Mouse (Mus musculus) lung, postnatal 10 days (tissue): ENCODE results near the gene Fmnl3.

ENCODE experiments used
- DNase-seq: peaks from one replicate; pipeline ENCODE4 v3.0.0; 2021

Gene Fmnl3

DNA sequence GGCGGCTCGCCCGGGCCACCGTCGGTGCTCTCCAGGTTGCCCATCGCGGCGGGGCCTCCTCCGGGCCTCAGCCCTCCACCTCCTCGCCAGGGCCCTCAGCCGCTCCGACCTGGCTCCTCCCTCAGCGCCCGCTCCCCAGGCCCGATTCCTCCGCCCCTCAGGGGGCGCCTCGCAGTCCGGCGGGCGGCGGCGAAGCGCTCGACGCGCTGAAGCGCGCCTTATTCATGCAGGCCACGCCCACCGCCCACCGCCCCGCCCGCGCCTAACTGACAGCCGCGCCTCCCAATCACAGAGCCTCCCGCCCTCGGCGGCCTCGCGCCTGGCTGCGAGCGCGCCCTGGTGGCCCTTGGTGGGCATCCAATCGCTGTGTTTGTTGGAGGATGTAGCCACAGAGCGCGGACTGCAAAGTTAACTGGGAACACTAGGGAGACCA, at the start of gene Fmnl3:
Gene Fmnl3 (minus strand): TSS at position 224 of the 433 bp plus-strand sequence.
- peak; percentile 97 for DNase-seq

GRCm38 (mm10) chr15:99417692-99418271, 47.5 kb upstream of the Fmnl3 start:
- no peak for DNase-seq

DNA sequence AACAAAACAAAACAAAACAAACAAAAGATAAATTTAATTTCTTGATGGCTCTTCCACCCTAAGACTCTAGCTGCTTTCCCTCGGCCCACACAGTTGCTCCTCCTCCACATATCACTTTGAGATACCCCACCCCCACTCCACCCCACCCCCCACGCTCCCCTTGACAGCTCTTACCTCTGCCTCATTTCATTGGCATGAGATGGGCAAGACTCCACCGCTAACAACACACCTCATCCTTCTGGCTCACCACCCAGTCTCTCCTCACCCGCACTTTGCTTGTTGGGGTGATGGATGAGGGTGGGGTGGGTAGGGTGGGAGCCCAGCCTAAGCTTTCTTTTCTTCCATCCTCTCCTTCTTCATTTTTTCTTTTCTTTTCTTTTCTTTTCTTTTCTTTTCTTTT, 46.7 kb upstream of the Fmnl3 start:
- DNase-seq: no peak

- peak; percentile 89 for DNase-seq
Observed at GRCm38 (mm10) chr15:99416348-99416882, 46.1 kb upstream of the Fmnl3 start.

GRCm38 (mm10) chr15:99415793-99416192, 45.5 kb upstream of the Fmnl3 start:
- peak; percentile 74 for DNase-seq

GRCm38 (mm10) chr15:99411747-99412146, 41.5 kb upstream of the Fmnl3 start:
- no peak for DNase-seq

- no peak for DNase-seq
Observed at GRCm38 (mm10) chr15:99408845-99409244, 38.6 kb upstream of the Fmnl3 start.

- no peak for DNase-seq
Observed at GRCm38 (mm10) chr15:99406986-99407570, 36.8 kb upstream of the Fmnl3 start.

- DNase-seq: no peak
Observed at GRCm38 (mm10) chr15:99405150-99405549, 34.9 kb upstream of the Fmnl3 start.

GRCm38 (mm10) chr15:99403159-99403889, 33.0 kb upstream of the Fmnl3 start:
- no peak for DNase-seq

DNA sequence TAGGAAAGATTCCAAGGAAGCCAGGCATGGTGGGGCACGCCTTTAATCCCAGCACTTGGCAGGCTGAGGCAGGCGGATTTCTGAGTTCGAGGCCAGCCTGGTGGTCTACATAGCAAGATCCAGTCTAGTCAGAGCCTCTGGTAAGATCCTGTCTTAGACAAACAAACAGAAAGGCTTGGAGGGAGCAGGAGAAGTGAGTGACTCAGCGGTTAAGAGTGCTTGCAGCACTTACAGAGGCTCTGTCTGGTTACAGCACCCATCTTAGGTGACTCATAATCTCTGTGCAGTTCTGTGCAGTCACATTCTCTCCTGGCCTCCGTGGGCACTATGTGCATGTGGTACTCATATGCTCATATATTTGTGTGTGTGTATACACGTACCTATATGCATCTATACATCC, 30.3 kb upstream of the Fmnl3 start:
- DNase-seq: no peak

DNA sequence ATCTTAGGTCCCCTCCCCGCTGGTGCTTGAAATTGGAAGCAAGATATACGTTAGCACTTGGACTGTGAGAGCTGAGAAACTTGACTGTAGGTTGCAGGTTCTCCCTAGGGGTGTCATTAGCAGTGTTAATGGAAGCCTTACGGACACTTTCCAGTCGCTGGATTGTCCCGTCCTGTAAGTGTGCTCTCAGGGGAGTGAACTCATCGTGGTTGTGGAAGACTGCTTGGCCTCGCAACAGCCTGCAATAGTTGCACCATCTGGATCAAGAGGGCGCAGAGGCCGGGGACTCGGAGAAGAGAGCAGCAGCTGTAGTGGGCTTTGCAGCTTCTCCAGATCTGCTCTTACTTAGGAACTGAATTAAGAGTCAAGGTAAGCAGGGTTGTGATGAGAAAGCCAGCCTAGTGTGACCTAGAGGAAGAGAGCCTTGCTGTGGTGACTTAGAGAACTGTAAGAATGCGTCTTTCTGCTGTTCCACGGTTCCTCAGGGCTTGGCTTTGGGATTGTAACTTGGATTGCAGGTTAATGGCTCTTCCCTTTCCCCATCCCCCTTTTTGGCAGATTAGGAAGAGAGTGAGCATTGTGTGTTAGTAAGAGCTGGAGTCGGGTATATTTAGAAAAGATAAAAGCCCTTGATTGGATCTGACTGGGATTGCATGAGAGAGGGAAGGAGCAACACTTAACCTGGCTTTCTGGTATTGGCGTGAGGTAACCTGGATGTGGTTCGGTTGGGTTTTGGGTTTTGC, 29.4 kb upstream of the Fmnl3 start:
- DNase-seq: no peak

DNA sequence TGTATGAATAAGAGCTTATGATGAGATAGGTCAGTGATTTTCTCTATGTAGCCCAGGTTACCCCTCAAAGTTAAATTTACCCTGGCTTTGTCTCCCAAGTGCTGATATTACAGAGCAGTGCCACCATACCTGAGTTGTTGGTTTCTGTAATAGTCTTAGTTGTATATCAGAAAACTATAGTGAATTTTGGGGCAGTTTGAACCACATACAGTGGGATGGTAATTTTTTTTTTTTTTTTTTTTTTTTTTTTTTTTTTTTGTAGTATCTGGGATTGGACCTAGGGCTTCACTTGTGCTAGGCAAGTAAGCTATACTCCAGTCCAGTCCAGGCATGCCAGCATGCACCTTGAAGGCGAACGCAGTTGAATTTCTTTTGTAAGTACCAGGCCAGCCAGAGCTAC, 27.3 kb upstream of the Fmnl3 start:
- DNase-seq: no peak

DNA sequence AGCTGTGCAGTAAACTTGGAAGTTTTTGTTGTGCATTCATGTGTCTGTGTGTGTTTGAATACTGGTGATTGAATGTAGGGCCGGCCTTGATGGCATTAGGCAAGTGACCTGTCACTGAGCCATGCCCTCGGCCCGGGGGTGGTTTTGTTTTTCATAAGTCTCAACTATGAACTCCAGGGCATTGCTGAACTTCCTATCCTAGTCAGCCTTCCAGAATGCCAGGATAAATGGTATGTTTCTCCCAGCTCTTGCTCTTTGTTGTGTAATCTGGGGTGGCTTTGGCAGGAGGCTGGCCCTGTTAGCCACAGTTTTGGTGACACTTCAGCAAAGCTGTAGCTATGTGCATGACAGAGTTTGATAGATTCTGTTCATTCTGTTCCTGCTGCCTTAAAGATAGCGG, 26.6 kb upstream of the Fmnl3 start:
- DNase-seq: no peak

DNA sequence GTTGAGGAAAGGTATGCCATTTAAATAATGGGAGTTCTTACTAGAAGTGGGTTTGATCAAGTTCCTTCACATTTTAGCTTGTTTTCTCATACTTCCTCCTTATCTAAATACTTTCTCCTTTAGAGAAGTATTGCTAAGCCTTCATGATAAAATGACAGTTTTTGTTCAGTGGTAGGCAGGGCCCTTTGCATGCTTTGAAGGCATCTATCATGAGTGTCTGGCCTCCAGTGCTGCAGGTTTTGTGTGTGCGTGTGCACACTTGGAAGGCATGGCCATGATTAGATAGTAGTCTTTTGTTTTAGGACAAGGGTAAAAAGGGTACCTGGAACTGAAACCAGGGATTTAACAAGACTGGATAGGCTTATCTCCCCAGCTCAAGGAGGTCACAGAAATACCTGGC, 26.2 kb upstream of the Fmnl3 start:
- no peak for DNase-seq

- peak; percentile 80 for DNase-seq
Observed at GRCm38 (mm10) chr15:99393386-99394252, 23.3 kb upstream of the Fmnl3 start.

DNA sequence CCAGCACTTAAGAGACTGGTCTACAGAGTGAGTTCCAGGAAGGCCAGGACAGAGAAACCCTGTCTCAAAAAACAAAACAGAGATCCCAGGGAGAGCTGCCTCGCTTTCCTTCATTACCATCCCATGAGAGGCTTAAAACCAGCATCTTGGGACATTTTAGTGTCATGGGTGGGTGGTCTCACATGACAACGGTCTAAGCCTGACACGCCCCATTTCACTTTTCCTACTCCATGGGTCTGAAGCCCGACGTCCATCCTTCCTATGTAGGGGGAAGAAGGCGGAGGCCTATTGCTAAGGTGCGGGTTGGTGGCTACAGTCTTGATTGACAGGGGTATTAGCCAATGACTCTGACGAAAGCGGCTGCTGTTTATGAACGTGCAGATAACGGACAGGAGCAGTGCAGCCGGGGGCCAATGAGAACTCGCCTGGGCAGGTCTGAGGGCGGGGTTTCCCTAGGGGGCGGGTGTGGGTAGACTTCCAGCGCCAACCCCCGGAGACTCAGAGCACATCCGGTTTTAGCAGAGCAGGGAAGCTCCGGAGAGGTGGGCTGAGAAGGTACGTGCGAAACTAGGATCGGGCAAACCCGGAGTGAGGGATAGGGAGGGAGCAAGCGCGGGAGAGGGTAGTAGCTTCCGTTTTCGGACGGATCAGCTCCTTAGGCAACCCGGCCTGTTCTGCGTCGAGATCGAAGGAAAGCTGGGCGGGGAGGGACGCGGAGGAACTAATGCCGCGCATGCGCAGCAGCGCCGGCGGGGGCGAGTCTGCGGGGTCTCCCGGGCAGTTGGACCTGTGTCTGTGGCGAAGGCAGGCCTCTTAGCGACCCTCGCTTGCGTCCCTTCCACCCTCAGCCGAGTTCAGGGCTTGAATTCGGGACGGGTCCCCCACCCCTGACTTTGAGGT, 22.5 kb upstream of the Fmnl3 start, which contains the start of gene Tmbim6:
Gene Tmbim6 (plus strand): TSS at position 397 of the 900 bp plus-strand sequence.
- DNase-seq: peak; percentile 100

DNA sequence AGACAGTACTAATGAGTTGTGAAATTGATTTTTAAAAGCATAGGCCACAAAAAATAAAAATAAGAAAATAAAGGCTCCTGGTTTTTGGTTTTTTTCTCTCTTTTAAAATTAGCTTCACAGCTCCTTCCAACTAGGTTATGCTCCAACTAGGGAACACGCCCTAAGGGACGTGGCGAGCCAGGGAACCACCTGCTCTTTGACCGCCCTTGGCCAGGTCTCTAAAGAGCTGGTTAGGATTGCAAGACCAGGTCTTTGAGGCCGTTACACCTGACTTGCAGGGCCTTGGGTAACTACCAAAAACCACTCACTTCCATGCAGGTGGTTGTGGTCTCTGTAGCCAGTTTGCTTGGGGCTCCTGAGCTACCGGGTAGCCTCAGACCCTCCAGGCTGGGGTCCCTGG, 21.7 kb upstream of the Fmnl3 start:
- no peak for DNase-seq

- no peak for DNase-seq
Observed at GRCm38 (mm10) chr15:99390472-99391401, 20.5 kb upstream of the Fmnl3 start.

DNA sequence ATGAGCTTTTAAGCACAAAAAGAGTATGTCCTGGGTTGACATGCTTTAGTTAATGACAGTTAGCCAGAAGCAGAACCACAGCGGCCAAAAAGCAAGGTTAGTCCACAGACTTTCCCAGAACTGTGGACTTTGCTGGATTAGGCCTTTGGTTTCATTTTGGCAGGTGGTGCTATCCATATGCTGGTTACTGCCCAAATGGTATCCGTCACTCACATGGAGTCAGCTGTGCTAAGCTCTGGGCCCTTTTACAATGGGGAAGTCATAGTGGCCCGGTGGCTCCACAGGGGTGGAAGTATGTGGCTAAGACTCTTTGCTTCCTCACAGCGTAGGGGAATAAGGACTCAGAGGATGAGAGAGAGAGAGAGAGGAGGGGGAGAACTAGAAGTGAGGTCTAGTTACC, 17.7 kb upstream of the Fmnl3 start:
- no peak for DNase-seq
